Mouse (Mus musculus) spleen, postnatal 14 days (tissue): ENCODE data around the gene Mon1a.

Experiments
- DNase-seq, 2 experiments: peaks; one replicate each; pipeline ENCODE4 v3.0.0; 2021 to 2022; ENCODE audit warnings: low spot score in 2 of 2

The Mon1a gene

GRCm38 (mm10) chr9:107908410-107909158 is 20.6 kb downstream of the Mon1a start:
- no peak for DNase-seq

GRCm38 (mm10) chr9:107910025-107910769 is 22.2 kb downstream of the Mon1a start:
- no peak for DNase-seq

GRCm38 (mm10) chr9:107914764-107915420 is 26.9 kb downstream of the Mon1a start:
- no peak for DNase-seq

- no peak for DNase-seq
Measured at GRCm38 (mm10) chr9:107917895-107918608, 30.1 kb downstream of the Mon1a start.

GRCm38 (mm10) chr9:107918884-107919283 is 30.9 kb downstream of the Mon1a start:
- DNase-seq, result no peak

GRCm38 (mm10) chr9:107919441-107919840 is 31.5 kb downstream of the Mon1a start:
- DNase-seq, result no peak

- DNase-seq, result peak in 1 of 2 experiments; percentile 24
Measured at GRCm38 (mm10) chr9:107923021-107923420, 35.1 kb downstream of the Mon1a start.

- no peak for DNase-seq
Measured at GRCm38 (mm10) chr9:107923956-107924355, 36.0 kb downstream of the Mon1a start.

- no peak for DNase-seq
Measured at GRCm38 (mm10) chr9:107925251-107925650, 37.3 kb downstream of the Mon1a start.

GRCm38 (mm10) chr9:107926920-107927420 is 39.0 kb downstream of the Mon1a start:
- no peak for DNase-seq

- DNase-seq, result no peak
Measured at GRCm38 (mm10) chr9:107927749-107928148, 39.8 kb downstream of the Mon1a start.

GRCm38 (mm10) chr9:107928169-107928568 is 40.2 kb downstream of the Mon1a start, which contains the start of gene Actl11:
Gene Actl11, plus strand, starts transcription at chr9:107928469.
- DNase-seq, result no peak

- DNase-seq, result no peak
Measured at GRCm38 (mm10) chr9:107932221-107932620, 44.3 kb downstream of the Mon1a start.

GRCm38 (mm10) chr9:107934146-107934545 is 46.2 kb downstream of the Mon1a start:
- DNase-seq, result no peak

- DNase-seq, result no peak
Measured at GRCm38 (mm10) chr9:107935374-107935773, 47.4 kb downstream of the Mon1a start, which contains the start of gene Camkv. Gene Camkv, plus strand, starts transcription at chr9:107935674.

- peak in 1 of 2 experiments; percentile 16 for DNase-seq
Measured at GRCm38 (mm10) chr9:107935790-107936214, 47.9 kb downstream of the Mon1a start.

GRCm38 (mm10) chr9:107936215-107936822 is 48.4 kb downstream of the Mon1a start:
- DNase-seq, result no peak

GRCm38 (mm10) chr9:107936831-107937230 is 48.9 kb downstream of the Mon1a start:
- no peak for DNase-seq

GRCm38 (mm10) chr9:107947241-107948194 is 59.6 kb downstream of the Mon1a start:
- DNase-seq, result no peak
